Mouse (Mus musculus) kidney, postnatal 14 days (tissue): ENCODE measurements around the gene Sectm1b.
A peak's percentile ranks its signal among the peaks of the same experiment; 100 is the strongest.
"Not testable (repeated sequence)": the region's sequence is repeated elsewhere in the genome, so short reads cannot be mapped to it uniquely, and the experiment has no call there.

ENCODE experiments used
- DNase-seq: peaks from one replicate; pipeline ENCODE4 v3.0.0; 2022; ENCODE audit warnings: mixed read lengths

Gene Sectm1b

DNA sequence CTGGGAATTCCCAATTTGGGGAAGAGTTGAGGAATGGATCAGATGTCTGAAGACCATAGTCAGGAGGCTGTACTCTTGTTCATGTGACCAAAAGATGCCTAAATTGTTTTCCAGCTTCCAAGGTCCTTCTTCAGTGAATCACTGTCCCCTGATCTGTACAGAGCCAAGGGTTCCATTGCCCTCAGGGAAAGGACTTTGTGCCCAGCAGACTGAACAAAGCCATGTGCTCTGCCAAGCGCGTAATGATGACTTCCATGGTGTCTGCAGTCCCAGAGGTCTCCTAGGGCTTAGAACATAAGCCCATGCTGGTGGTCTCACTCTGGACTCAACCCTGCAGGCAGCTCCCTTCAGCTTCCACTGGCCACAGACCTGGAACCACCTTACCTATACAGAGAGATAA lies 4.5 kb upstream of the Sectm1b start:
- no peak for DNase-seq

DNA sequence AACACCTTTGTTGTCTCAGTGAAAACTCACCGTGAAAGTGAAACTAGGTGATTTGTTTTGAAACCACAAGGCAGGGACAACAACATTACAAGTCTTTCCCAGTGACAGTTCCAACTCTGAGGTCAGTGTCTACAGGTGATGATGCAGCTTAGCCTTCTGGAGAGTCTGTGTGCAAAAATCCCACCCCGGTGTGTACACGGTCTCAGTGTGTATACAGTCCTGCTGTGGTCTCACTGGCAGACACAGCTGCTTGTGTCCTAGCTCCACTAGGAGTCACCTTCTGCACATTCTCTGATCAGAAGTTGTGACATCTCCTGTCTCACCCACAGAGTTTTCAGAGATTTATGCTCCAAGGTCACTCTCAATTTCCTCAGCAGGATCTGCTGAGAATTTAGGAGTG lies 828 bp upstream of the Sectm1b start:
- DNase-seq = peak; percentile 45

DNA sequence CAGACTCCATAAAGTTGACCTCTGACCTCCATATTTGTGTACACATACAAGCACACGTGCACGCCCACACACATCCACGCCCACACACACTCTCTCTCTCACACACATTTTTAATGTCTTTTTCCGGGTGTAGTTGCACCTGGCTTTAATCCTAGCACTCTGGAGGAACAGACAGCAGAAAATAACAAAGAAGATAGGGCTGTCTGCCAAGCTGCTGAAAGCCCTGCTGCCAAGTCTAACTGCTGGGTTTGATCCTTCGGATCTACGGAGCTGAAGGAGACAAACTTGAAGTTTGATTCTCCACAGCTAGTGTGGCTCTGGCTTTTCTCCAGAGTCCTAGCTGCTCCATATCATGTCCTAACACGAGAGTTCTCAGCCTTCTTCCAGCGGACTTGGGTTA lies 1.8 kb downstream of the Sectm1b start:
- no peak for DNase-seq

DNA sequence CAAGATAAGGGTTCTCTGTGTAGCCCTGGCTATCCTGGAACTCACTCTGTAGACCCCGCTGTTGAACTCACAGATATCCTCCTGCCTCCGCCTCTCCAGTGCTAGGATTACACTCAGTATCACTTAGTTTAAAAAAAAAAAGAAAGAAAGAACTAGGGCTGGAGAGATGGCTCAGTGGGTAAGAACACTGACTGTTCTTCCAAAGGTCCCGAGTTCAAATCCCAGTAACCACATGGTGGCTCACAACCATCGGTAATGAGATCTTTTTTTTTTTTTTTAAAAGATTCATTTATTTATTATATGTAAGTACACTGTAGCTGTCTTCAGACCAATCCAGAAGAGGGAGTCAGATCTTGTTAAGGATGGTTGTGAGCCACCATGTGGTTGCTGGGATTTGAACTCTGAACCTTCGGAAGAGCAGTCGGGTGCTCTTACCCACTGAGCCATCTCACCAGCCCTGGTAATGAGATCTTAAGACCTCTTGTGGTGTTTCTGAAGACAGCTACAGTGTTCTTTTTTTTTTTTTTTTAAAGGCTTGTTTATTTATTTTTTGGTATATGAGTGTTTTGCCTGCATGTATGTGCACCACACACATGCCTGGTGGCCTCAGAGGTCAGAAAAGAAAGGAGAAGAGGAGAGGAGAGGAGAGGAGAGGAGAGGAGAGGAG lies 2.8 kb downstream of the Sectm1b start:
- DNase-seq = not testable (repeated sequence)

DNA sequence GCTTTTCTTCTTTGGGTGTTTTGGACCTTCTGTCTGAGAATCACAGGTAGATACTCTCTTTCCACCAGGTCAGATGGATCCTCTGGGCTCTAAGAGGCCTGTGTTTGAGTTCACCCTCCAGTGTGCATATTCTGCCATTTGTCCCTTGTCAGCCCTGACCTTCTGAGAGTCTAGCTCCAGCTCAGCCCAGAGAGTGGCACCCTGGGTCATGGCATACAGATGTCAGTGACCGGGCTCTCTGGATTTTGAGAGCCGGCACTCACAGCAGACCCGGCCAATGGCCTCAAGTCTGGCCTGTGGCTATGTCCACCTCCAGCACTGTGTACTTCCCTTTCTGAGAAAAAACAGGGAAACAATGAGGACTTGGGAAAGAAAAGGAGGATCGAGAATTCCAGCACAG lies 3.9 kb downstream of the Sectm1b start:
- no peak for DNase-seq

DNA sequence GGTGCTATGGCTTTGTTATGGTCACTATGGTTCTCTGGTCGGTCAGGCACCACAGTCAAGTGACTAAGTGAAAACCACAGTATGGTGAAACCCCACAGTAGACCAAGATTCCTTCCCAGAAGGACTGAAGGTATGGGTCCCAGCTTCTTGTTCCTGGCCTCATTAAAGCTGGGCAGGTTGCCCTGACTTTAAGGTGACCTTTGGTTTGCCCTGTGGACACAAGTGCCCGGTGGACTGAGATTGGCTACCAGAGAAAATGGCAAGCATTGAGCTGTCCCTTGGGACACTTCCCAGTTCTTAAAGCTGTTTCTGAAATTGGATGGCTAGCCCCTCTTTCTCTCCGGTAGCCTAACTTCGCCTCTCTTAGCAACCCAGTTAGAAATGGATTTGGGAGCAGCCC lies 4.4 kb downstream of the Sectm1b start:
- DNase-seq = no peak

DNA sequence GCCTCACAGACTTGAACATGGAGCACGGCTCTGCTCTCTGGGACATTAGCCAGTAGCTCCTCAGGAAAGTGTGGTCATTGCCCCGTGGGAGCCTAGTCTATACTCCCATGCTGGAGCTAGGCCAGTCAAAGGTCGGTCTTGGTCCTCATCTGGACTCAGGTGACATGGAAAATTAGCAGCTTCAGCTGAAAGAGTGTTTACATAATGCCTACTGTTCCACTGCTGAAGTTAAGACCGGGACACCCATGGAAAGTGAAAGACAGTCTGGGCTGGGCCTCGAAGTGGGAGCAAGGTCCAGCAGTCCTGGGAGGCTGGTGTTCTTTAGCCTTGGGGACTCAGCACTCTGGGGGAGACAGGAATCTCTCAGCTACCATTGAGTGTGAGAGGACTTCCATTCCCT lies 5.2 kb downstream of the Sectm1b start:
- peak; percentile 87 for DNase-seq

DNA sequence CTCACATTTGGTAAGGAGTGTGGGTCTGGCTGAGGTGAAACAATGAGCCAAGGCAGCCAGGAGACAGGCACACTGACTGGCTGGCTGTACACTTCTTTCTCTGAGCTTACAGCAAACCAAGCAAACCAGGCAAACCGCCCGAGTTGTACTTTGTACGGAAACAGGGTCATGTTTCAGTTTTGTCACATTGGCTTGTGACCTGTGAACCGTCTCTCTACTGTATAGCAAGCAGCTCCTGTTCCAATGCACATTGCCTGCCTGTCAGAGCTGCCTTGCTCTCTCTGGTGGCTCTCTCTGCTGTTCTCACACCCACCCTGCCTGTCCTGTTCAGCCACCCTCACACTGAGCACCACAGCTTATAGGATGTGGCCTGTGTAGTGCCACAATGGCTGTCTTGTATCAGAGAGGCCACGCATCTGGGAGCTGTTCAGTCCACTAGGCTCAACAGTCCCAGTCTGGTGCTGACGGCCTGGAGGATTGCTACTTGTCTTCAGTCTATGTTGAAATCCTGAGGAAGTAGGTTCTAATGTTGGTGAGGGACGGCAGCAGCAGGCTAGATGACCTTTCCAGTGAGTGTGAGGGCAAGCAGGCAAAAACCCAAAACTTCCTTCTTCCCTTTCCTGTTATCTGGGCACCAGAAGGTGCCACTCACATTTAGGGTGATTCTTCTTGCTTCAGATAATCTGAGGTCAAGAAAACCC lies 6.7 kb downstream of the Sectm1b start:
- peak; percentile 78 for DNase-seq

DNA sequence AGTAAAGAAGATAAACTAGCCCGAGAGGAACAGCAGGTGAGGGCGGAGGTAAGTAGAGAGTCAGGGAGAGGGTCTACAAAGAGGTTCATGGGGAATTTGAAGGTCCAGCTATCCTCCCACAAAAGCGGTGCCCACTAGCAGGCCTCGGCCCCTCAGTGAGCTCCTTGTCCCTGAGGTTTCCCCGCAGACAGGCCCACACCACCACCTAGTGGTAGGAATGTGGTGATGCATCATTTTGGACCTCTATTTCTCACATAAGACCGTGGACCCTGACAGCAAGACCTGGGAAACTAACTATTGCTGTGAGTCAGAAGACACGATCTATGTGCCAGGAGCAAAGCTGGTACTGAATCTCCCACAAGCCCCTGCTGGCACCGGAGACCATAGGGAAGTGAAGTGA lies 9.8 kb downstream of the Sectm1b start:
- DNase-seq = peak; percentile 91

DNA sequence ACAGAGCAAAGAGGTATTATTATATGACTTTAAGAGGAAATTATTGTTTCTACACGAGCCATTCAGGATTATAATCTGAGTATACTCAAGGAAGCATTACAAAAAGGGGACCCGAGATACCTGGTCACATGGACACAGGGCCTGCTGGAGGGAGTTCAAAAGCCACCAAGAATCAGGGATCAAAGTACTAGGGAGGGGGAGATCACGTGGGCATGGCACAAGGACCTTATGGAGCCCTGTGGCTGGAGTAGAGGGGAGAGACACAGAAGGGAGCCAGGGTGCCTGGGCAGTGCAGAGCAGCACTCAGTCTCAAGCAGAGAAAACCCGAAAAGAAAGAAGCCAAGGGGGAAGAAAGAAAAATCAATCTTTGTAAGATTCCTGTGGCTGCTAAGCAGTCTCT lies 11.0 kb downstream of the Sectm1b start:
- peak; percentile 54 for DNase-seq

DNA sequence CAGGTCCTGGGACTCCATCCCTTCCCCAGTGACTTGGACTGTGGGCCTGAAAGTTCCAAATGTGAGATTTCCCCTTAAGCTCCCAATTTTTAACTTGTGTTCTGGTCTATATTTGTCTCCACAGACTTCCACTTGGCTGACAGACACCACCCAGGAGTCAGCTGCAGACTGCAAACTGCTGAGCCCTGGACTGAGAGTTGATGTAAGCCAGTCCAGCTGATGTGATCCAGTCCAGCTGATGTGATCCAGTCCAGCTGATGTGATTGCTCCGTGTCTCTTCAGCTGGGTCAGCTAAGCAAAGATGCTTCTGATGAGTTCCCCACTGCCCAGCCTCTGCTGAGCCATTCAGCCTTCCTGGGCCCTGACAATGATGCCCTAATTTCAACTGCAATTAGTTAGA lies 11.6 kb downstream of the Sectm1b start:
- peak; percentile 15 for DNase-seq

DNA sequence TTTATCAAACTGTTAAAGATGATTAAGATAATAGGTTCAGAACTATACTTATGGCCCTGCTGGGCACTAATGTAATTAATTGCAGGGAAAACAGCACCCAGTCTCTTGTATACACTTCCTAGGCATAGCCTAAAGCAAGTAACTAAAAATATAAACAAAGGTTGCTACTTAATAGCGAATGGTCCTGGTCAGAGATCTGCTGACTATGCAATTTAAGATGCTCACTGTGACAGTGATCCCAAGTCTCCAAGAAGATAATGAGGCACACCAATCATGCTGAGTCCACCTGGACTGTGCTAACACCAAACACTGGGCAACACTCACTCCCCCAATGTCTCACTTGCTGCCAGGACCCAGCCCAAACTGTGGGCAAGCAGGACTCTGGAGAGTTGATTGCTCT lies 13.5 kb downstream of the Sectm1b start:
- no peak for DNase-seq

DNA sequence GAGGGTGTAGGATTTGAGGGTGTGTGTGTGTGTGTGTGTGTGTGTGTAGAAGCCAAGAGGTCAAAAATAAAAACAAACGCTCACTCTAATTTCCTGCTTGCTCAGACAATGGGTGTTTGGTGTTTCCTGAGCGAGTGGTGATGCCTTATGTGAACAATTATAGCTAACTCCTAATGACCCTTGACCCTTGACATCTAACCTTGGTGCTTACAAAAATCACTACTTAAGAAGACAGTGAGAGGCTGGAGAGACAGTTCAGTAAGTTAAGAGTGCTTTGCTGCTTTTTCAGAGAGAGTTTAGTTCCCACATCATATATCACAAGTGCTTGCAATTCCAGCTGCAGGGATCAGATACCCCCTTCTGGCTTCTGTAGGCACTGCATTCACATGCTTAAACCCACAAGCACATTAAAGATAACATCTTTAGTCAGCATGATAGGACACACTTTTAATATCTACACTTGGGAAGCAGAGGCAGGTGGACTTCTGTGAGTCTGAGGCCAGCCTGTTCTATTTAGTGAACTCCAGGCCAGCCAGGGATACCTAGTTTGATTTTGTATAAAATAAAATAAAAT lies 15.5 kb downstream of the Sectm1b start:
- DNase-seq = peak; percentile 39

DNA sequence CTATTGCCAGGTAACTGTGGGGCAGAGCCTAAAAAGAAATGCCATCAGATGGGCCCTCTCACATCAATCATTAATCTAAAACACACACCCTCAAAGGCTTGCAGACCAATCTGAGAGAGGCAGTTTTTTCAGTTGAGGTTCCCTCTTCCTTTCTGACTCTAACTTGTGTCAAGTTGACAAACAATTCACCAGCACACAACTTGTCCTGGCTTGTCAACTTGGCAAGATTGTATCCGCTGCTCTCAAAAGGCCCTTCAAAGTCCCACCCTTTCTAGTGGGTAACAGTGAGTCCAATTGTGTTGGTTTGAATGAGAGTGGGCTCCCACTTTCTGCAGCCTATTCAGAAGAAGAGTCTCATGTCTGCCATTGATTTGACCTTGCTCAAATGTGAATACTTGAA lies 18.1 kb downstream of the Sectm1b start:
- DNase-seq = no peak

DNA sequence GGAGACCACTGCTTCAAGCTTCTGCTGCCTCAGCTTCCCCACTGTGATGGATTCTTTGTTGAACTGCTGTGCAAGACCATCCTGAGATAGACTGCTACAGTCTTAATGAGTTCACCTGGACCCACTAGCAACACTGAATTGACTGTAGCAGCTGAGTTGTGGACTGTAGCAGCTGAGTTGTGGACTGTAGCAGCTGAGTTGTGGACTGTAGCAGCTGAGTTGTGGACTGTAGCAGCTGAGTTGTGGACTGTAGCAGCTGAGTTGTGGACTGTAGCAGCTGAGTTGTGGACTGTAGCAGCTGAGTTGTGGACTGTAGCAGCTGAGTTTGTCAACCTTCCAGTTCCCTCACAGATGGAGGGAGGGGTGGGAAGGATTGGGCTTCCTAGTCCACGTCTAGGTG lies 20.3 kb downstream of the Sectm1b start:
- not testable (repeated sequence) for DNase-seq

DNA sequence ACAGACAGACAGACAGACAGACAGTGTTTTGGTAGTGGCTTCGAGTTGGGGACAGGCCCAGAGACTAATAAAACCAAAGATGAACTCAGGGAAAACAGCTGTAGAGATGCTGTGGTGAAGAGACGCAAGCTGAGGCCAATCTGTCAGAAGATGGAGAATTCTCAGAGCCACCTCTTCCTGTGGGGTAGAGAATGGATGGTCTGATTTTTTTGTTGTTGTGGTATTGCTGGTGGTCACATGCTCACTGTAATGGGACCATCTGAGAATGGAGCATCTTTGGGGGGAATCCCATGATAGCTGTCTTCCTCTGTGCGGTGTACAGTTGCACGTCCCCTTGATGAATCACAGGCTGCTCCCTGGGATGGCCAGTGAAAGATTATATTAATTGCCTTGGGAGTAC lies 20.9 kb downstream of the Sectm1b start:
- DNase-seq = no peak

DNA sequence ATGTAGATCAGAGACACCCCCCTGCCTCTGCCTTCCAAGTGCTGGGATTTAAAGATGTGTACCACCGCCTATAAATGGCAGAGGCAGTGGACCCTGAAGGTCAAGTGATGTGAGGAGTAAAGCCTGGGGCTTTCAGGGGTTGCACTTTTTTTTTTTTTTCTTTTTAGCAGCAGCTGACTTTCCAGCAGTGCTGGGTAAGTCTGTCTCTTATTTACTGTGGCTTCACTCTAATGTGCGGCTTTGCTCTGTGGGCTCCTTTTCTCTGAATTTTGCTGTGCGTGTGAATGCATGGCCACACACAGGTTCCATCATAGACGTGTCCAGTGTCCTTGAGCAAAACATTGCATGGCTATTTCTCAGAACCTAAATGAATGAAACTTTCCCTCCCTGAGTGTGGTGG lies 21.7 kb downstream of the Sectm1b start:
- DNase-seq = no peak

DNA sequence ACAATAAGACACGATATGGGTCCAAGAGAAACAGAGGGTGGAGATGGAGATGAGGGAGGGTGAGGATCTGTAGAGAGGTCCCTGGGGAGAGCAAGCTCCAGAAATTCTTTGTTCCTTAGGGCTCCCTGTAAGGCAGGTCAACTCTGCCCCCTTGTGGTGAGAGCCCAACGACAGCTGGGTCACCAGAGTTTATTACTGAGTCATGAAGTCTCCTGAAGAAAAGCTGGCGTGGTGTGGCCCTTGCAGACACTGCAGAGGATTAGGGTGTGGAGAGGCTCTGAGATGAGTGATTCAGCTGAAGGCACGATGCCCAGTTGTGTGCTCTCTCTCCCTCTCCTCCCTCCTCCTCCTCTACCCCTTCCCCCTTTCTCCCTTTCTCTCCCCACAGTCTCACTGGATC lies 22.2 kb downstream of the Sectm1b start:
- DNase-seq = peak; percentile 87

DNA sequence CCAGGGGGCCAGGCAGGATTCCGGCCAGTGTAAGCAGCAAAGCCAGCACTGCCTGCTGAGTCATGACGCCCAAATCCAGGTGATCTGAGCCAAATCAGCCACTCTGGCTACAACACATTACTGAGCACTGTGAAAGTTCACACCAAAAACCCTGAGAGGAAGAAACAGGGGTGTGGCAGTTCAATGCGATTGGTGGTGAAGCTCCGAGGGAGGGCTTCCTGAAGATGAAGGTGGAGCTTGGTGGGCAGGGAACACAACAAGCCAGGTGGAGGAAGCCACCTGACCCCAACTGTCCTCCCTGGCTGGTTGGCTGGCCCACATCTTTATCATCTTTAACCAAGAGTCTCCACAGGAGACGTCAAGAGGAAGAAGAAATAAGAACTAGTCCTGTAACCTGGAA lies 24.1 kb downstream of the Sectm1b start, which contains the start of gene Cd7:
Gene Cd7 (minus strand): TSS at position 117 of the 400 bp plus-strand sequence.
- no peak for DNase-seq

DNA sequence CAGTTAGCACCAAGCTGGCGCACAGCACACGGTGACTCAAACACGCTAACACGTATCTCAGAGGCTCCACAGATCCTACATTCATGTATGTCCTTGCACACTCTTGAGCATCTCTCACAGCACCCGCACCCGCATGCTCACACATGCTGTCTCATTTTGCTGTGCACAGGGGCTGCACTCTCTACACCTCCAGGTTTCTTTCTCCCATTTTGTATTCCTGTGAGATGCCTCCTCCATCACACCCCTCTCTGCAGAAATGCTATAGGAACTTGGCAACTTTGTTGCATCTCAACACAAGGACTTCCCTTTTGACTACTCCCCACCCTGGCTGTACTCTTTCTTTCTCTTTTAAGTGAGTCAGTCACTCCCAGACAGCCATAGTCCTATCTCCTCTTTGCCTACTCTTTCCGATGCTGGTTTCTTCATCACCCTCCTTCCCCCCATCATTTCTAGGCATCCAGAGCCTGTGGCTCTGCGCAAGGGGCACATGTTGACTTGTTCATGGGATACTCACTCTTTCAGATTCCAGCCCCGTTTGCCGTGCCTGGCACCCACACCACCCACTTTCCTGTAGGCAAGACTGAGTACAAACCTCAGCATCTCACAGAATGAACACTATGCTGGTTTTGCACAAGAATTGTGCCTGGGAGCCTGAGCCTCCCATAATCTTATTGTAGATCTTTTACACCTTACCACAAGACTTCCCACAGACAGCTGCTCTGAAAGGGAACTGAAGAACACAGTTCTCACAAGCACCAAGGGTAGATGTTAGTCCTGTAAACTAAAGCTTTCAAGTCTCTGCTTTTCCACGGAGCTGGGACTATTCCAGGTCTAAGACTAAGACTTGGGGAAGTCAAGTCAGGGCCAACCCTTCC lies 24.8 kb downstream of the Sectm1b start:
- no peak for DNase-seq

DNA sequence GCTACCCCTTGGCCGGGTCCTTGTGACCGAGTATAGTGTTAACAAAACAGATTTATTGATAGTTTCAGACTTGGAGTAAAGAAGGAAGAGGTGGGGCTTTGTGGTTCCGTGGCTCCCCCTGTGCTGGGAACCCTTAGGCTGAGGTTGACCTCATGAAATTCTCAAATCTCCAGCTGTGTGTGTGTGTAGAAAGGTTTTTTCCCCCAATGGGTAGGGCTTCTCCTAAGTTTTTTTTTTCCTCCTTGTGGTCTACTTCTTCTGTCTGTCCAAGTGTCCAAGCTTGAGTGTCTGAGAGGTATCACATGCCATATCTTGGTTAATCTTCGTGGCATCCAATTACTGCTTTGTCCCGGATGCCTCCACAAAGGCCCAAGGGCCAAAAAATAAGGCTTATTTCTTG lies 30.3 kb downstream of the Sectm1b start:
- DNase-seq = no peak

DNA sequence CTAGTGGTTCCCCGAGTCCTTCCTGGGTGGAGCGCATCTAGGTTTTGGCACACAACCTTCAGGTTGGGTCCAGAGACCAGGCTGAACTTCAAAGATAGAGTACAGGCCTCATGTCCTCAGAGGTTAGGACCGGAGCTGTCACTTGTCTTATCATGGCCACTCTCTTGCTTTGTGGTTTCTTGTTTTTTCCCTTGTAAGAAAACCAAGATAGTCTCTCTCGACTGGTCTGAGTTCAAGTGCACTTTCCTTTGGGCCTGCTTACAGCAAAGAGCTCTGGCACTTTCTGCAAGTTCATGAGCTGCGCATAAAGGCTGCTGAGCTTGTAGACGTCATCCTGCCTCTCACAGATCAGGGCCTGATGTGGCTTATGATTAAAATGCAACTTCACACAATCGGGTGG lies 36.1 kb downstream of the Sectm1b start:
- no peak for DNase-seq

DNA sequence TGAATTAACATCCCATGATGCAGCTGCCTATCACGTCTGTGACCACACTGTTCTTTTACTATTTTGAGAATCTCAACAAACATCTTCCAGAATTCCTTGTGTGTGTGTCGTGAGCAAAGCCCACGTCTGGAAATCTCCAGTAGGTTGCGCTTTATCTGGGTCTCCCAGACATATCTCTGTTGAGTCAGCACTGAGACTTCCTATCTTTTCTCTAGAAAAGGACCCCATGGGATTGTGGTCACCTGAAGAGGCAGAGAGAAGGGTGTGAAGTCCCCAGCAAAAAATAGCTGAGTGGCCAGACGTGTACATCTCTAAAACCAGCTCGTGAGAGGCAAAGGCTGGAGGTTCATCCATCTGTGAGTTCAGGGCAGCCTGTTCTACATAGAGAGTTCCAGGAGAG lies 39.2 kb downstream of the Sectm1b start:
- no peak for DNase-seq
